Mouse (Mus musculus): ENCODE data around the gene Hykk. TPM values are rescaled to one million over a fixed set of nuclear protein-coding genes. Genes with fewer than 3 reads are reported as not detected.

Hykk gene
- polyA plus RNA-seq, 2 experiments: 4.3 to 5.9 TPM

- Histone ChIP-seq H3K27me3 (ENCODE audit: control insufficient read depth, insufficient read depth, low read length) (peaks cover 29% of the 10 kb centered on the region), H3K4me2 (replicated peaks; ENCODE audit: low read depth, low read length, severe bottlenecking) (peak overlapping the region; percentile 93), H3K9me3 (ENCODE audit: control insufficient read depth, low read length) (no peaks in the 10 kb centered on the region), H3K4me1 (ENCODE audit: control insufficient read depth, insufficient read depth, low read length) (no peaks in the 10 kb centered on the region; the same call in 1 of the 2 replicates), H3K9ac (ENCODE audit: low read depth, low read length, severe bottlenecking) (peak overlapping the region; percentile 61), H3K4me3 (replicated peaks; ENCODE audit: low read length) (peak overlapping the region; percentile 58), H3K36me3 (ENCODE audit: control insufficient read depth, insufficient read depth, low read length) (no peaks in the 10 kb centered on the region), H3K27ac (replicated peaks; ENCODE audit: low read depth, low read length) (no peak overlapping the region)
- ATAC-seq (ENCODE audit: low FRiP score, low read depth): peak; percentile 90
- DNase-seq (ENCODE audit: low spot score): peak; percentile 46
- under 1% methylated on average over 60 of the region's 85 CpGs for WGBS
- no peak for TF ChIP-seq POLR2A (IDR thresholded peaks at IDR 0.05; ENCODE audit: borderline replicate concordance, extremely low read depth, insufficient read depth, insufficient read length)
Observed at GRCm38 (mm10) chr9:54981291-54982191, 64.5 kb downstream of the Hykk start.

GRCm38 (mm10) chr9:54982401-54982800, 65.3 kb downstream of the Hykk start:
- peaks cover 29% of the 10 kb centered on the region for H3K27me3 ChIP-seq (ENCODE audit: control insufficient read depth, insufficient read depth, low read length)
- H3K4me1 ChIP-seq (ENCODE audit: control insufficient read depth, insufficient read depth, low read length): no peaks in the 10 kb centered on the region; the same call in 1 of the 2 replicates
- ATAC-seq (ENCODE audit: low FRiP score, low read depth): no peak
- DNase-seq (ENCODE audit: low spot score): peak; percentile 21
- H3K9ac ChIP-seq (ENCODE audit: low read depth, low read length, severe bottlenecking): no peak overlapping the region
- WGBS: 3% methylated on average over 7 of the region's 7 CpGs
- H3K4me2 ChIP-seq (replicated peaks; ENCODE audit: low read depth, low read length, severe bottlenecking): peak overlapping the region; percentile 93
- peak overlapping the region; percentile 58 for H3K4me3 ChIP-seq (replicated peaks; ENCODE audit: low read length)
- H3K36me3 ChIP-seq (ENCODE audit: control insufficient read depth, insufficient read depth, low read length): no peaks in the 10 kb centered on the region
- H3K27ac ChIP-seq (replicated peaks; ENCODE audit: low read depth, low read length): no peak overlapping the region
- no peaks in the 10 kb centered on the region for H3K9me3 ChIP-seq (ENCODE audit: control insufficient read depth, low read length)
- TF ChIP-seq POLR2A (IDR thresholded peaks at IDR 0.05; ENCODE audit: borderline replicate concordance, extremely low read depth, insufficient read depth, insufficient read length): no peak

- 72% methylated on average over 3 of the region's 3 CpGs for WGBS
Observed at GRCm38 (mm10) chr9:54990362-54990761, 73.3 kb downstream of the Hykk start.

GRCm38 (mm10) chr9:54994381-54994780, 77.3 kb downstream of the Hykk start:
- 49% methylated on average over 3 of the region's 3 CpGs for WGBS
- DNase-seq (ENCODE audit: low spot score): no peak
- H3K4me3 ChIP-seq (replicated peaks; ENCODE audit: low read length): no peak overlapping the region
- TF ChIP-seq POLR2A (IDR thresholded peaks at IDR 0.05; ENCODE audit: borderline replicate concordance, extremely low read depth, insufficient read depth, insufficient read length): no peak
- H3K9me3 ChIP-seq (ENCODE audit: control insufficient read depth, low read length): no peaks in the 10 kb centered on the region
- H3K27ac ChIP-seq (replicated peaks; ENCODE audit: low read depth, low read length): no peak overlapping the region
- no peaks in the 10 kb centered on the region for H3K27me3 ChIP-seq (ENCODE audit: control insufficient read depth, insufficient read depth, low read length)
- H3K4me2 ChIP-seq (replicated peaks; ENCODE audit: low read depth, low read length, severe bottlenecking): no peak overlapping the region
- no peaks in the 10 kb centered on the region for H3K4me1 ChIP-seq (ENCODE audit: control insufficient read depth, insufficient read depth, low read length)
- no peak for ATAC-seq (ENCODE audit: low FRiP score, low read depth)
- H3K36me3 ChIP-seq (ENCODE audit: control insufficient read depth, insufficient read depth, low read length): no peaks in the 10 kb centered on the region
- H3K9ac ChIP-seq (ENCODE audit: low read depth, low read length, severe bottlenecking): no peak overlapping the region

More at GRCm38 (mm10) chr9:54990362-54990761, 73.3 kb downstream of the Hykk start:
- no peak for TF ChIP-seq POLR2A (IDR thresholded peaks at IDR 0.05; ENCODE audit: borderline replicate concordance, extremely low read depth, insufficient read depth, insufficient read length)
- Histone ChIP-seq H3K9ac (ENCODE audit: low read depth, low read length, severe bottlenecking) (no peak overlapping the region), H3K9me3 (ENCODE audit: control insufficient read depth, low read length) (no peaks in the 10 kb centered on the region), H3K27me3 (ENCODE audit: control insufficient read depth, insufficient read depth, low read length) (no peaks in the 10 kb centered on the region), H3K4me3 (replicated peaks; ENCODE audit: low read length) (no peak overlapping the region), H3K4me2 (replicated peaks; ENCODE audit: low read depth, low read length, severe bottlenecking) (no peak overlapping the region), H3K4me1 (ENCODE audit: control insufficient read depth, insufficient read depth, low read length) (no peaks in the 10 kb centered on the region), H3K36me3 (ENCODE audit: control insufficient read depth, insufficient read depth, low read length) (no peaks in the 10 kb centered on the region), H3K27ac (replicated peaks; ENCODE audit: low read depth, low read length) (no peak overlapping the region)
- DNase-seq (ENCODE audit: low spot score): no peak
- ATAC-seq (ENCODE audit: low FRiP score, low read depth): no peak

GRCm38 (mm10) chr9:54995645-54996044, 78.6 kb downstream of the Hykk start:
- Histone ChIP-seq H3K9me3 (ENCODE audit: control insufficient read depth, low read length) (no peaks in the 10 kb centered on the region), H3K4me3 (replicated peaks; ENCODE audit: low read length) (no peak overlapping the region), H3K9ac (ENCODE audit: low read depth, low read length, severe bottlenecking) (no peak overlapping the region), H3K4me2 (replicated peaks; ENCODE audit: low read depth, low read length, severe bottlenecking) (no peak overlapping the region), H3K27me3 (ENCODE audit: control insufficient read depth, insufficient read depth, low read length) (no peaks in the 10 kb centered on the region), H3K27ac (replicated peaks; ENCODE audit: low read depth, low read length) (no peak overlapping the region), H3K4me1 (ENCODE audit: control insufficient read depth, insufficient read depth, low read length) (no peaks in the 10 kb centered on the region), H3K36me3 (ENCODE audit: control insufficient read depth, insufficient read depth, low read length) (no peaks in the 10 kb centered on the region)
- DNase-seq (ENCODE audit: low spot score) (no peak), ATAC-seq (ENCODE audit: low FRiP score, low read depth) (no peak)
- TF ChIP-seq POLR2A (IDR thresholded peaks at IDR 0.05; ENCODE audit: borderline replicate concordance, extremely low read depth, insufficient read depth, insufficient read length): no peak
- 84% methylated on average over 3 of the region's 3 CpGs for WGBS

Other genes with a start within 250 kb of the Hykk start
- gene Dnaja4, start 218.4 kb upstream of the Hykk start, polyA plus RNA-seq (2012; rRNA removed): 12.0 and 12.1 TPM in 2 replicates
- 11.2 and 13.0 TPM in 2 replicates for gene Dnaja4, start 218.4 kb upstream of the Hykk start, polyA plus RNA-seq (2014; fragmentation: Nextera tagmentation; extraction: Ambion mirVana)
- gene Wdr61, start 182.8 kb upstream of the Hykk start, polyA plus RNA-seq (2012; rRNA removed): 96.1 and 105 TPM in 2 replicates
- gene Wdr61, start 182.8 kb upstream of the Hykk start, polyA plus RNA-seq (2014; fragmentation: Nextera tagmentation; extraction: Ambion mirVana): 159 and 161 TPM in 2 replicates
- gene Crabp1, start 152.5 kb upstream of the Hykk start, polyA plus RNA-seq (2012; rRNA removed): 635 and 800 TPM in 2 replicates
- gene Crabp1, start 152.5 kb upstream of the Hykk start, polyA plus RNA-seq (2014; fragmentation: Nextera tagmentation; extraction: Ambion mirVana): 716 and 755 TPM in 2 replicates
- gene Ireb2, start 53.5 kb upstream of the Hykk start, polyA plus RNA-seq (2012; rRNA removed): 39.2 and 39.9 TPM in 2 replicates
- 38.0 and 43.0 TPM in 2 replicates for gene Ireb2, start 53.5 kb upstream of the Hykk start, polyA plus RNA-seq (2014; fragmentation: Nextera tagmentation; extraction: Ambion mirVana)
- gene Psma4, start 33.5 kb downstream of the Hykk start, polyA plus RNA-seq (2012; rRNA removed): 198 and 221 TPM in 2 replicates
- 296 and 297 TPM in 2 replicates for gene Psma4, start 33.5 kb downstream of the Hykk start, polyA plus RNA-seq (2014; fragmentation: Nextera tagmentation; extraction: Ambion mirVana)
- 0.20 TPM in 1 of 2 replicates, not detected in the other for gene AY074887, start 33.7 kb downstream of the Hykk start, polyA plus RNA-seq (2012; rRNA removed)
- gene AY074887, start 33.7 kb downstream of the Hykk start, polyA plus RNA-seq (2014; fragmentation: Nextera tagmentation; extraction: Ambion mirVana): 0.43 and 1.2 TPM in 2 replicates
- gene Chrna5, start 63.6 kb downstream of the Hykk start, polyA plus RNA-seq (2012; rRNA removed): 1.5 and 2.1 TPM in 2 replicates
- 1.4 and 2.6 TPM in 2 replicates for gene Chrna5, start 63.6 kb downstream of the Hykk start, polyA plus RNA-seq (2014; fragmentation: Nextera tagmentation; extraction: Ambion mirVana)
- gene Chrna3, start 109.3 kb downstream of the Hykk start, polyA plus RNA-seq (2012; rRNA removed): 0.05 and 0.18 TPM in 2 replicates
- gene Chrna3, start 109.3 kb downstream of the Hykk start, polyA plus RNA-seq (2014; fragmentation: Nextera tagmentation; extraction: Ambion mirVana): 0.14 and 0.18 TPM in 2 replicates
- gene Chrnb4, start 131.5 kb downstream of the Hykk start, polyA plus RNA-seq (2012; rRNA removed): 0.57 and 0.85 TPM in 2 replicates
- 0.18 and 0.39 TPM in 2 replicates for gene Chrnb4, start 131.5 kb downstream of the Hykk start, polyA plus RNA-seq (2014; fragmentation: Nextera tagmentation; extraction: Ambion mirVana)
- gene Ube2q2, start 231.6 kb downstream of the Hykk start, polyA plus RNA-seq (2012; rRNA removed): 18.8 and 19.8 TPM in 2 replicates
- gene Ube2q2, start 231.6 kb downstream of the Hykk start, polyA plus RNA-seq (2014; fragmentation: Nextera tagmentation; extraction: Ambion mirVana): 40.6 and 44.6 TPM in 2 replicates